Mouse (Mus musculus) cerebellum, postnatal 36 days (tissue): Measurements from ENCODE around the gene Szrd1.
"Not testable (repeated sequence)": the region's sequence is repeated elsewhere in the genome, so short reads cannot be mapped to it uniquely, and the experiment has no call there.

Experiments
- DNase-seq, 2 experiments: peaks; one replicate each; pipeline ENCODE4 v3.0.0; 2021 to 2022; ENCODE audit warnings: mixed read lengths in 2 of 2

The Szrd1 gene

GRCm38 (mm10) chr4:141147112-141148008 lies 7.8 kb upstream of the Szrd1 start, which contains the start of gene Fbxo42:
TSS of gene Fbxo42 (plus strand) at chr4:141147913.
- peak; percentile 94 to 95 for DNase-seq

GRCm38 (mm10) chr4:141146491-141147033 lies 7.0 kb upstream of the Szrd1 start:
- DNase-seq: no peak

- DNase-seq: not testable (repeated sequence)
Observed at GRCm38 (mm10) chr4:141145124-141145523, 5.5 kb upstream of the Szrd1 start.

GRCm38 (mm10) chr4:141142285-141142811 lies 2.8 kb upstream of the Szrd1 start:
- peak; percentile 78 to 82 for DNase-seq

- DNase-seq: no peak
Observed at GRCm38 (mm10) chr4:141140967-141141366, 1.4 kb upstream of the Szrd1 start.

GRCm38 (mm10) chr4:141140354-141140753 lies 779 bp upstream of the Szrd1 start:
- not testable (repeated sequence) for DNase-seq

- DNase-seq: no peak
Observed at GRCm38 (mm10) chr4:141138425-141139115, 1.0 kb downstream of the Szrd1 start.

- not testable (repeated sequence) for DNase-seq
Observed at GRCm38 (mm10) chr4:141137740-141138139, 1.8 kb downstream of the Szrd1 start.

GRCm38 (mm10) chr4:141136126-141136525 lies 3.4 kb downstream of the Szrd1 start:
- no peak for DNase-seq

- DNase-seq: peak in 1 of 2 experiments; percentile 35
Observed at GRCm38 (mm10) chr4:141134751-141135530, 4.6 kb downstream of the Szrd1 start.

GRCm38 (mm10) chr4:141134031-141134441 lies 5.5 kb downstream of the Szrd1 start:
- DNase-seq: no peak

GRCm38 (mm10) chr4:141133227-141133626 lies 6.3 kb downstream of the Szrd1 start:
- no peak for DNase-seq

GRCm38 (mm10) chr4:141132191-141132590 lies 7.4 kb downstream of the Szrd1 start:
- no peak for DNase-seq

GRCm38 (mm10) chr4:141131531-141132061 lies 8.0 kb downstream of the Szrd1 start:
- no peak for DNase-seq

- peak; percentile 43 to 53 for DNase-seq
Observed at GRCm38 (mm10) chr4:141130704-141131342, 8.8 kb downstream of the Szrd1 start.

- no peak for DNase-seq
Observed at GRCm38 (mm10) chr4:141129190-141129710, 10.3 kb downstream of the Szrd1 start.

- no peak for DNase-seq
Observed at GRCm38 (mm10) chr4:141123065-141123464, 16.5 kb downstream of the Szrd1 start.

- DNase-seq: no peak
Observed at GRCm38 (mm10) chr4:141122663-141123062, 16.9 kb downstream of the Szrd1 start.

GRCm38 (mm10) chr4:141120700-141121099 lies 18.9 kb downstream of the Szrd1 start:
- peak in 1 of 2 experiments; percentile 47 for DNase-seq

- DNase-seq: no peak
Observed at GRCm38 (mm10) chr4:141118691-141119090, 20.9 kb downstream of the Szrd1 start.

GRCm38 (mm10) chr4:141115398-141115797 lies 24.2 kb downstream of the Szrd1 start:
- no peak for DNase-seq
